Mouse (Mus musculus) midbrain, embryonic 16.5 days (tissue): ENCODE data around the gene Chst13. TPM values are rescaled to one million over a fixed set of nuclear protein-coding genes. Genes with fewer than 3 reads are reported as not detected.

Experiments used
- ATAC-seq: fragments of 200-750 bp; cut with Nextera tagmentation; 2 replicates; pipeline ENCODE4 v1.8.0; 2017; ENCODE audit warnings: moderate TSS enrichment
- H3K27ac ChIP-seq: fragments of 300-500 bp; sonication (generic); 2 replicates; pipeline ENCODE4 v1.5.1; 2014; ENCODE audit warnings: mild to moderate bottlenecking, low read length, mixed read lengths
- H3K27me3 ChIP-seq: fragments of 300-500 bp; sonication (generic); 2 replicates; pipeline ENCODE4 v1.6.1; 2014; ENCODE audit warnings: low read depth, low read length, mixed read lengths; ENCODE audit not compliant: control insufficient read depth, insufficient read depth
- H3K36me3 ChIP-seq: fragments of 300-500 bp; sonication (generic); 2 replicates; pipeline ENCODE4 v1.6.1; 2014; ENCODE audit warnings: mild to moderate bottlenecking, low read length, moderate library complexity, mixed read lengths; ENCODE audit not compliant: control insufficient read depth, insufficient read depth
- H3K4me1 ChIP-seq: fragments of 300-500 bp; sonication (generic); 2 replicates; pipeline ENCODE4 v1.6.1; 2014; ENCODE audit warnings: mild to moderate bottlenecking, low read length, mixed read lengths; ENCODE audit not compliant: control insufficient read depth, insufficient read depth
- H3K4me2 ChIP-seq: fragments of 300-500 bp; sonication (generic); 2 replicates; pipeline ENCODE4 v1.6.1; 2014; ENCODE audit warnings: mild to moderate bottlenecking, low read length, mixed read lengths
- H3K4me3 ChIP-seq: fragments of 300-500 bp; sonication (generic); 2 replicates; pipeline ENCODE4 v1.5.1; 2014; ENCODE audit warnings: low read depth, mild to moderate bottlenecking, low read length, moderate library complexity, mixed read lengths
- H3K9ac ChIP-seq: fragments of 300-500 bp; sonication (generic); 2 replicates; pipeline ENCODE4 v1.6.1; 2014; ENCODE audit warnings: low read depth, low read length, mixed read lengths
- H3K9me3 ChIP-seq: fragments of 300-500 bp; sonication (generic); replicated peaks from 2 replicates; pipeline ENCODE4 v1.6.1; 2014; ENCODE audit warnings: mild to moderate bottlenecking, low read length, mixed read lengths; ENCODE audit not compliant: control insufficient read depth, poor library complexity, severe bottlenecking
- WGBS: fragments of 180-500 bp; shearing (Covaris S2); extraction: QIAGEN DNeasy Blood & Tissue Kit; methylation state at CpG from one replicate; pipeline ENCODE4 v1.1.7; 2014; 5-methylcytosine and 5-hydroxymethylcytosine counted together
- polyA plus RNA-seq: library from polyadenylated mRNA; unstranded; fragments of >200 nt; fragmentation: Nextera tagmentation; extraction: Ambion mirVana; gene quantifications from 2 replicates; pipeline ENCODE4 v1.2.1, GENCODE M21; 2015

Chst13 gene
- polyA plus RNA-seq, 1 experiment from 2014 or later = 0.11 TPM

- no peak overlapping the region for H3K9ac ChIP-seq
- no peaks in the 10 kb centered on the region for H3K36me3 ChIP-seq
- no peaks in the 10 kb centered on the region for H3K27me3 ChIP-seq
- H3K27ac ChIP-seq = no peak overlapping the region
- no peak for ATAC-seq
- H3K4me3 ChIP-seq = no peak overlapping the region
- H3K4me1 ChIP-seq = no peaks in the 10 kb centered on the region
- WGBS = 90% methylated on average over 87 of the region's 87 CpGs
- no peak overlapping the region for H3K4me2 ChIP-seq
- peaks cover 7% of the 10 kb centered on the region; the same call in 1 of the 2 replicates for H3K9me3 ChIP-seq
Observed at GRCm38 (mm10) chr6:90308839-90309778, 15.9 kb downstream of the Chst13 start.

- Histone ChIP-seq H3K27me3 (no peaks in the 10 kb centered on the region), H3K36me3 (no peaks in the 10 kb centered on the region), H3K27ac (no peak overlapping the region), H3K4me2 (no peak overlapping the region), H3K4me3 (no peak overlapping the region), H3K9ac (no peak overlapping the region), H3K4me1 (no peaks in the 10 kb centered on the region), H3K9me3 (peaks cover 7% of the 10 kb centered on the region; the same call in 1 of the 2 replicates)
- WGBS = 86% methylated on average over 6 of the region's 6 CpGs
- no peak for ATAC-seq
Observed at GRCm38 (mm10) chr6:90306315-90306975, 18.5 kb downstream of the Chst13 start.

- Histone ChIP-seq H3K4me1 (no peaks in the 10 kb centered on the region), H3K4me2 (no peak within 1 kb of the TSS), H3K9ac (no peak within 1 kb of the TSS), H3K4me3 (no peak within 1 kb of the TSS), H3K36me3 (no peaks in the 10 kb centered on the region), H3K27ac (no peak within 1 kb of the TSS), H3K27me3 (no peaks in the 10 kb centered on the region), H3K9me3 (no peaks in the 10 kb centered on the region)
- ATAC-seq = no peak
- 100% methylated on average over 1 of the region's 1 CpGs for WGBS
Observed at GRCm38 (mm10) chr6:90300919-90301318, 24.1 kb downstream of the Chst13 start, which contains the start of gene BC048671. BC048671 (plus strand) TSS chr6:90301219.

- 57% methylated on average over 12 of the region's 12 CpGs for WGBS
- H3K4me3 ChIP-seq = no peak overlapping the region
- no peaks in the 10 kb centered on the region for H3K27me3 ChIP-seq
- H3K4me1 ChIP-seq = no peaks in the 10 kb centered on the region
- no peak overlapping the region for H3K9ac ChIP-seq
- no peak overlapping the region for H3K4me2 ChIP-seq
- no peaks in the 10 kb centered on the region for H3K9me3 ChIP-seq
- H3K27ac ChIP-seq = no peak overlapping the region
- no peaks in the 10 kb centered on the region for H3K36me3 ChIP-seq
- ATAC-seq = no peak
Observed at GRCm38 (mm10) chr6:90288265-90288664, 36.7 kb downstream of the Chst13 start.

Other genes with a start within 250 kb of the Chst13 start
- gene Vmn1r49, start 246.7 kb downstream of the Chst13 start, polyA plus RNA-seq = not detected in 2 replicates
- not detected in 2 replicates for gene Vmn1r50, start 223.8 kb downstream of the Chst13 start, polyA plus RNA-seq
- gene Vmn1r51, start 202.6 kb downstream of the Chst13 start, polyA plus RNA-seq = 0.05 TPM in 1 of 2 replicates, not detected in the other
- gene Vmn1r52, start 150.4 kb downstream of the Chst13 start, polyA plus RNA-seq = not detected in 2 replicates
- gene V1ra8, start 122.4 kb downstream of the Chst13 start, polyA plus RNA-seq = not detected in 2 replicates
- gene Vmn1r53, start 100.7 kb downstream of the Chst13 start, polyA plus RNA-seq = not detected in 2 replicates
- gene Vmn1r54, start 78.9 kb downstream of the Chst13 start, polyA plus RNA-seq = not detected in 2 replicates
- not detected in 2 replicates for gene BC048671, start 24.0 kb downstream of the Chst13 start, polyA plus RNA-seq
- not detected in 2 replicates for gene Uroc1, start 8.1 kb upstream of the Chst13 start, polyA plus RNA-seq
- 8.8 and 9.2 TPM in 2 replicates for gene Zxdc, start 44.3 kb upstream of the Chst13 start, polyA plus RNA-seq
- gene Cfap100, start 103.6 kb upstream of the Chst13 start, polyA plus RNA-seq = 8.4 TPM in 2 replicates
- 12.6 and 17.5 TPM in 2 replicates for gene Klf15, start 137.4 kb upstream of the Chst13 start, polyA plus RNA-seq
- 46.5 and 72.2 TPM in 2 replicates for gene Aldh1l1, start 161.2 kb upstream of the Chst13 start, polyA plus RNA-seq